Mouse (Mus musculus) Patski (cell line): ENCODE measurements at regions not wholly inside any gene's neighbourhood (a gene's known extent, or its start where the extent isn't known, plus 50 kb on each side); places are given as distances from the start of the nearest gene placed in this dataset.

Experiments
- ATAC-seq: fragments of 100-300 bp; one replicate; pipeline ENCODE4 v1.8.0; 2021
- CTCF ChIA-PET: fragments of 350-600 bp; sonication (Branson Sonifier 250); formaldehyde crosslinking; loops from one replicate; lab custom pipeline; 2022; ENCODE audit warnings: inconsistent platforms; lab: Charles Lee
- POLR2A ChIA-PET: fragments of 350-600 bp; sonication (Branson Sonifier 250); formaldehyde crosslinking; loops from one replicate; lab custom pipeline; 2022; ENCODE audit warnings: antibody characterized with exemption, inconsistent platforms; lab: Charles Lee
- DNase-seq: peaks from one replicate; pipeline ENCODE4 v3.0.0-alpha.2; 2011; ENCODE audit warnings: low read depth, low spot score
- H3K27me3 ChIP-seq: fragments of 371-371 bp; one replicate; pipeline ENCODE4 v1.5.1; 2021
- CTCF ChIP-seq: fragments of 100-300 bp; IDR thresholded peaks from one replicate; pipeline ENCODE4 v1.5.1; 2021
- in situ Hi-C: fragments of 300-500 bp; cut with MboI; formaldehyde crosslinking; loops from 3 replicates; pipeline ENCODE4 v1.11.1; 2018; ENCODE audit warnings: low pct_unique_long_range_greater_than_20kb, mixed read lengths

DNA sequence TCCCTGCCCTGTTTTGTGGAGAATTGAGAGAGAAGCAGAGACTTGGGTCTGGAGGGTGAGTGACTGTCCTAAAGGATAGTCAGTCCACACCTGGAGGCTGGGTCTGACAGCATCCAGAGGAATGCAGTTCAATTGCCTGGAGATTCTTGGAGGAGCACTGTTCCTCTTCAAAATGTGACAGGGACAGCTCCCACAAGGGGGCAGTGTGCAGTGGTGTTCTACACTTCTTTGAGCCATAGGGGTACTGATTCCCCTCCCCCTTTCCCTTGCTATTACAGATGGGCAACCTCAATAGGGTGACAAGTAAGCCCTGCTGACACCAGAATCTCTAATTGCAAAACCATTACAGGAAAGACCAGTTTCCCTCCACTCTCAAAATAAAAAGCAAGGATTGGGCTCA is 63.7 kb upstream of the Gm773 start:
- no peak for ATAC-seq
- no peak for DNase-seq
- peak; percentile 49 for TF ChIP-seq CTCF
- CTCF ChIA-PET, result no interaction called here
- in situ Hi-C loops, result no loop called here
- H3K27me3 ChIP-seq, result peaks cover 4% of the 10 kb centered on the region
- POLR2A ChIA-PET, result no interaction called here

- DNase-seq (no peak), ATAC-seq (no peak)
- in situ Hi-C loops, result loop anchor here (5.0 kb wide), 1 partner anchor 68 kb away; no protein-coding TSS in a partner anchor
- POLR2A ChIA-PET, result no interaction called here
- peak; percentile 74 for TF ChIP-seq CTCF
- CTCF ChIA-PET, result interaction anchor here (0.6 kb wide), 1 partner anchor 63 kb away, joined by 3 read pairs; no protein-coding TSS in a partner anchor
- peaks cover 5% of the 10 kb centered on the region for H3K27me3 ChIP-seq
Measured at GRCm38 (mm10) chrX:56274170-56274569, 61.5 kb upstream of the Gm773 start.

DNA sequence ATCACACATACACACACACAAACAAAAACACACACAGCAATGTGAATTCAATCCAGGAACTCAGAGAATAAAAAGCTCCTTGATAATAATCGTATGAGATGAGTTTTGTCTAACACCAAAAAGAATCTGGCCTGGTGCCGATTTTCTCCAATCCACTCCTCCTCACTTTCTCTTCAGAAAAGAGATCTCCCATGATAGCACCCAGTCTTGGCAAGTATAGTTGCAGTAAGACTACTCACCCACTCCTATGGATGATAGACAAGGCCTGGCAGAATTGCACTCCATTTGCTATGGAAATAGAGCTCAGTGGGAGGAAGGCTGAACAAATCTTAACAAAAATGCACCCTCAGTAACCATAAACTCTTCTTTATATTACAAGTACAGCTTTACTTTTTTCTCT is 57.0 kb upstream of the Gm773 start:
- peaks cover 11% of the 10 kb centered on the region for H3K27me3 ChIP-seq
- DNase-seq (no peak), ATAC-seq (no peak)
- TF ChIP-seq CTCF, result no peak
- ChIA-PET CTCF (no interaction called here), POLR2A (no interaction called here)
- in situ Hi-C loops, result loop anchor here (5.0 kb wide), 1 partner anchor 73 kb away; no protein-coding TSS in a partner anchor
